Mouse (Mus musculus) kidney, adult 8-10 months (tissue): Measurements from ENCODE around the gene Ino80e.

Source experiments
- DNase-seq, 2 experiments: peaks; one replicate each; pipeline ENCODE4 v3.0.0; 2022

The Ino80e gene

DNA sequence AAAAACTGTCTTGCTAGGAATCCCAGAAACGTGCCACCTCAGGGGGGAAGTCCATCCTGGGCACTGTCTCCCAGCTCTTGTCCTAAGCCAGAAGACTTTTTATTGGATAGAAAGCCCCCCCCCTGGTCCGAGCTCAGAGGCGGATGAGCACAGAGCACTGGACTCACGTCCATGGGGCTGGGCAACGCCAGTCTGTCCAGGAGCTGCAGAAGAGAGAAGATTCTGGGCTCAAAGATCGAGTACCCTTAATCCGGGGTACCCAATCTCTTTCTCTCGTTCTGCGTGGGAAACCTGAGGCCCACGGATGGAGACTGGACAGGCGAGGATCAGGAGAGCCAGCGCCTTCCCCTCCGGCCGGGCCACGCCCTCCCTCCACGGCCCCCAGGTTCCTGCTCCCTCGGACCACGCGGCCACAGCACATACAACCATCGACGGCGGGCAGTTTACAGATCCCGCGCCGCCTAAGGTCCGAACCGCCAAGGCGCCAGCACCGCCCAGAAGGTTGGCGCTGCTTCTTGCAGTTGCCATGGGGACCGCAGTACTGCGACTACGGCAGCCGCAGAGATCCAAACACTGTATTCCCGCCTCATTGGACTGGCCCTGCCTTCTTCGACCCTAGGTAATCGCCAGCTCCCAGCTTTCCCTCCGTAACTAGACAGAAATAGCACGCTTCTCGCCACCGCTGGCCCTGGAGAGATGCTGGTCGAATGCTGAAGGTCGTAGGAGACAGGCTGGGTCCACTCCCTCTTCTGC lies 53.3 kb downstream of the Ino80e start:
- DNase-seq = peak; percentile 92 to 94

DNA sequence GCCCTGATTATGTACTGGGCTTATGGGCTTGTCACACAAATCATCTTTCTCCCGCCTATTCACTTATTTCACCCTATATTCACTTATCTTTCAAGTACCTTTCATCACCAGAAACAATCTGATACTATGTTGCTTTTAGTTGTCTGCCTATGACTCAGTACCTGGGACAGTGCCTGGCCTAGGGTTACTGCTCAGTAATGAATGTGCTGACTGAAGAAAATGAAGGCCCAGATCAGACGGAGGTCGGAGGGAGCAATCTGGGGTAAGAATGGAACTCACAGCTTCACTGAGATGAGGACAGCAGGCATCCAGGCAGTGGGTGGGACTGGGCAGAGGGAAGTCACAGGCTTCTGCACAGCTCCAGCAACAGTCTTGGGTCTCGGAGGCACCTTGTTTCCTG lies 54.8 kb downstream of the Ino80e start:
- DNase-seq = no peak

DNA sequence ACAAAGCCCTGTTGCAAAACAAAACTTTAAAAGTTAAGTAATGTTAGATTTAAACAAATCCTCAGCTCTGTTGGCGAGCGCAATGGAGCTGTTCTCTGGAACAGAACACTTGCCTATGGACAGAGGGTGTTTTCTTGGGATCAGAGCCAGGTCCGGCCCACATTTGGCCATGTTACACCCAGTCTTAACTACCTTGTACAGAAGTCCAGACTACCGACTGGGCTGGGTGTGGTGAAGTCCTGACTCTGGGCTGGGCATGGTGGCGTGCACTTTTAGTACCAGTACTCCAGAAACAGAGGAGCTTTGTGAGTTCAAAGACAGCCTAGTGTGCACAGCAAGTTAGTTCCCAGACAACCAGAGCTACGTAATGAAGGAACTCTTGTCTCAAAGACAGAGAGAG lies 55.2 kb downstream of the Ino80e start:
- DNase-seq = peak; percentile 49 to 69

DNA sequence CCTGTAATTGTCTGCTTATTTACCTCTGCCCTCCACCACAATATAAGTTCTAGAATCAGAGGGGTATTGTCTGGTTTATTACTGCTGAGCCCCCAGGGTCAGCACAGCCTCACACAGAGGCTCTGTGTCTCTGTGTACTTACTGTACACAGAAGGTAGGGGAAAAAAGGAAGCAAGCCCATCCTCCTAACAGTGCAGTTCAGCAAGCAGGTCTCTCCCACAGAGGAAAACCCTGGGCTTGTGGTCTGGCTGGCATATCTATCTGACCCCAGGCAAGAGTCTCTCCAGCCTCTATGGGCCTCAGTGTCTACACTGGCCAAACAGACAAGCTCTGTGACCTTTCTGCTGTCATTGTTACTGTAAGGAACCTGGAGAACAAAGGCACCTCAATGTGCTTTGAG lies 58.4 kb downstream of the Ino80e start:
- DNase-seq = no peak

DNA sequence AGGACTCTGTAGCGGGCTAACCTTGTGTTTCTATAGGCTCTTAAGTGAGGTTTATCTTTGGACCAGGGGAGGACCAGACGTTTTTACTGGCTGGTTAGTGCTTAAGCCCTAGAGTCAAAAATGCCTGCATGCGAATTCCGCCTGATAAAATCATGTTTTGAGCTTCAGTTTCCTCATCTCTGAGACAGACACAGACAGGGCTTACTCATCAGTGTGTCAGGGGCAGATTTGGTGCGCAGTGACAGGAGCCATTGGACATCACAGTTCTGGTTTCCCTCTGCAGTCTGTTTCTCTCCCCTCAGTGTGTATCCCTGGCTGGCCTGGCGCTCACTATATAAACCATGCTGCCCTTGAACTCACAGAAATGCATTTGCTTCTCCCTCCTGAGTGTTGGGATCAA lies 59.0 kb downstream of the Ino80e start:
- no peak for DNase-seq

DNA sequence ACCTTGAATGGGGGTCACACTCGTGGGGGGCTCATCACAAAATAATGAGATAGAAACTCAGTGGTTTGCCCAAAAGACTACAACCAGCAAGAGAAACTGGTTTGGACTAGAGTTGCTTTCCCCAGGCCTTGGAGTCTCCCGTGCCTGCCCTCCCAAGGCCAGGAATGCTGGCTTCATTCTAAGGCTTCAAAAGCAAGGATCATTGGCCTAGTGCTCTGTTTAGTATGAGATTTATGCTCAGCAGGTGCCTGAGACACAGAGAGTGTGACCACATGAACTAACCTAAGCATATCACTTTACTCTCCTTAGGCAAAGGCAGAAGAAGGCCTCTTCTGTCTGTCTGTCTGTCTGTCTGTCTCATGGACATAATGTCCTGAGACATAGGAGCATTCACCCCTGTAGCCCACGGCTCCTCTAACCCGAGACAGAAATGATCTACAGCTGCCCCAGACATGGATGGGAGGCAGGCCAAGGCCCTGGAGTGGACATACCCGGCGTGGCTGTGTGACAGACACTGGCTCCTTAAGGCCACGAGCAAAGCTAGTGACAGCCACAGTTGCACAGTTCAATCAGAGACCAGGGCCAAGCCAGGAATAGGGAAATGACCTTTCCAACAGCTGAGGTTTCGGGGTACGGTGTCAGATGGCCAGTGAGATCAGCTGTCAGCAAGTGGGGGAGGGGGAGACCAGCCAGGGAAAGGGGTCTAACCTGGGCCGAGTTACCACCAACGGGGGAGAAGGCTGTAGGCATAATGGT lies 59.9 kb downstream of the Ino80e start:
- DNase-seq = no peak

DNA sequence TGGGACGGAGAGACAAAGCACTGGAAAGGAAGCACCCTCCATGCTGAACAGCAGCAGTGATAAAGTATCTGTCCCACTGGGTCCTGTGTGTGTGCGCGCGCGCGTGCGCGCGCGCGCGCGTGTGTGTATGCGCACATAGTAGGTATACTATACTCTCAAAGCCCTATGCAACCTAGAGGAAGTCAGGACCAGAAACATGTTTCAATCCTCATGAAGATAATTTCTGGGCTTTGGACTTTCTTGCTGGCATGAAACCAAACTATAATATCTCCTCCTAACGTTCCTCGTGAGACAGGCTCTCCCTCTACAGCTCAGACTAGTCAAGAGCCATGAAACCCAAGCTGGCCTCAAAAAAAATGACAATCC lies 61.1 kb downstream of the Ino80e start:
- no peak for DNase-seq
